Mouse (Mus musculus): ENCODE data around the gene Arxes2. TPM values are rescaled to one million over a fixed set of nuclear protein-coding genes. Genes with fewer than 3 reads are reported as not detected.
A peak's percentile ranks its signal among the peaks of the same experiment; 100 is the strongest.
"Not testable (repeated sequence)": the region's sequence is repeated elsewhere in the genome, so short reads cannot be mapped to it uniquely, and the experiment has no call there.

Gene Arxes2
- polyA plus RNA-seq, 1 experiment from 2014 or later, result 292 TPM

DNA sequence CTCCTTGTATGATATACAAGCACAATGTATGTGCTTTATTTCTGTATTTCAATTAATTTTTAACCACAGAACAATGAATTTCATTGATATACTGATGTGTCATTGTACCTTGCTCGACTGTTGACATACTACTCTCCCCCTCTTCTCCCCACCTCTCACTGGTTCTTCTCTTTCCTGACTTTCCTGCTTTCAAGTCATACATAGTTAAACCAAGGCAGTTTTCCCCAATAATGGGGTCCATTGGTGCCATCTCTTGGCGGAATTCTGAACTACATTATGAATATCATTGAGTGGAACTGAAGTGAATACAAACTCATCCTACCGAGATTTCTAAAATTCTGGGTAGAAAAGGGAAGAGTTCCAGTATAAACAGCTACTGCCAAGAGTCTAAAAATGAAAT, 30.0 kb upstream of the Arxes2 start:
- no peak overlapping the region for H3K27ac ChIP-seq (ENCODE audit: low read depth, low read length)
- 10% methylated on average over 3 of the region's 3 CpGs for WGBS
- H3K4me3 ChIP-seq (ENCODE audit: low read depth, low read length), result no peak overlapping the region
- peak; percentile 79; the same call in 1 of the 2 replicates for ATAC-seq (ENCODE audit: low read depth)
- no peaks in the 10 kb centered on the region for H3K27me3 ChIP-seq (ENCODE audit: control insufficient read depth, insufficient read depth, low read length)
- no peak overlapping the region for H3K4me2 ChIP-seq (ENCODE audit: low read depth, low read length)
- no peak overlapping the region for H3K9ac ChIP-seq (replicated peaks; ENCODE audit: low read depth, low read length)
- H3K4me1 ChIP-seq (ENCODE audit: control insufficient read depth, insufficient read depth, low read length), result no peaks in the 10 kb centered on the region
- no peaks in the 10 kb centered on the region for H3K36me3 ChIP-seq (ENCODE audit: control insufficient read depth, insufficient read depth, low read length)
- no peaks in the 10 kb centered on the region for H3K9me3 ChIP-seq (ENCODE audit: control insufficient read depth, low read length)

GRCm38 (mm10) chrX:135973597-135974423, 19.8 kb upstream of the Arxes2 start:
- no peaks in the 10 kb centered on the region for H3K4me1 ChIP-seq (ENCODE audit: control insufficient read depth, insufficient read depth, low read length)
- no peak for ATAC-seq (ENCODE audit: low read depth)
- 67% methylated on average over 10 of the region's 10 CpGs for WGBS

DNA sequence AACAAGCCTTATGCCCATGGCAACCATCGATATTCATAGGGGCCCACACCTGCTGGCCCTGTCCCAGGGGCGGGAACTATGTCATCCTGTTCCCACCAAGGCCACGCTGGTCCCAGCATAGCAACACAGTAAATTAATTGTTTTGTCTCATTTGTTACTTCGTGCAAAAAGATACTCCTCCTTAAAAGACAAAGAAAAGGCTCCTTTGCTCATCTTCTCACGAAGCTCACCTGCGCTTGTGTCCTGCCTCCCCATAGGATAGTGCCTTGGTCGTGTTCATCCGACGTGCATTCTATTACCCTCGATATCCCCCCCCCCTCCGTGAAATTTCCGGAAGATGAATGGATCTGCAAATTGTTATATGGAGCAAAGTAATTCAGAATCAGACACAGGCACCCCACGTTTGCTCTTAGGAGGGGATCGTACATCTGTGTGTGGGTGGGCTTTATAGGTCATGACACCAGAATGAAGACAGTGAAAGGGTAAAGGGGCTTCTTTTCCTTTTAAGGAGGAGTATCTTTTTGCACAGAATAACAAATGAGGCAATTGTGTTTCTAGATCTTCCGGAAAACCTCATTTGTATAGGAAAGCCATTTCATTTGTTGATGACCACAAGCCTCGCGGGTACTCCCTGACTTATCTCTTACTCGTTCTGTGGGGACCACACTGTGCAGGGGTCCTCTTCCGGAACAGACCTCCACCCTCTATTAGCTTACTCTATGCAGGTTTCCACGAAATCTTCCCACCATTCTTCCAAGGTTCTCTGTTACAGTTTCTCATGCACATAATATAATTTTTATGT, 19.0 kb upstream of the Arxes2 start:
- H3K9ac ChIP-seq (replicated peaks; ENCODE audit: low read depth, low read length), result no peak overlapping the region
- no peak overlapping the region for H3K4me3 ChIP-seq (ENCODE audit: low read depth, low read length)
- H3K9me3 ChIP-seq (ENCODE audit: control insufficient read depth, low read length), result no peaks in the 10 kb centered on the region
- no peaks in the 10 kb centered on the region for H3K27me3 ChIP-seq (ENCODE audit: control insufficient read depth, insufficient read depth, low read length)
- H3K4me2 ChIP-seq (ENCODE audit: low read depth, low read length), result peak overlapping the region; percentile 23; the same call in 1 of the 2 replicates
- no peaks in the 10 kb centered on the region for H3K4me1 ChIP-seq (ENCODE audit: control insufficient read depth, insufficient read depth, low read length)
- ATAC-seq (ENCODE audit: low read depth), result peak; percentile 82
- WGBS, result 53% methylated on average over 20 of the region's 20 CpGs
- H3K36me3 ChIP-seq (ENCODE audit: control insufficient read depth, insufficient read depth, low read length), result no peaks in the 10 kb centered on the region
- H3K27ac ChIP-seq (ENCODE audit: low read depth, low read length), result no peak overlapping the region

More at GRCm38 (mm10) chrX:135973597-135974423, 19.8 kb upstream of the Arxes2 start:
- H3K9me3 ChIP-seq (ENCODE audit: control insufficient read depth, low read length), result no peaks in the 10 kb centered on the region
- no peak overlapping the region for H3K4me3 ChIP-seq (ENCODE audit: low read depth, low read length)
- no peaks in the 10 kb centered on the region for H3K27me3 ChIP-seq (ENCODE audit: control insufficient read depth, insufficient read depth, low read length)
- H3K4me2 ChIP-seq (ENCODE audit: low read depth, low read length), result no peak overlapping the region
- H3K9ac ChIP-seq (replicated peaks; ENCODE audit: low read depth, low read length), result no peak overlapping the region
- H3K36me3 ChIP-seq (ENCODE audit: control insufficient read depth, insufficient read depth, low read length), result no peaks in the 10 kb centered on the region
- no peak overlapping the region for H3K27ac ChIP-seq (ENCODE audit: low read depth, low read length)

DNA sequence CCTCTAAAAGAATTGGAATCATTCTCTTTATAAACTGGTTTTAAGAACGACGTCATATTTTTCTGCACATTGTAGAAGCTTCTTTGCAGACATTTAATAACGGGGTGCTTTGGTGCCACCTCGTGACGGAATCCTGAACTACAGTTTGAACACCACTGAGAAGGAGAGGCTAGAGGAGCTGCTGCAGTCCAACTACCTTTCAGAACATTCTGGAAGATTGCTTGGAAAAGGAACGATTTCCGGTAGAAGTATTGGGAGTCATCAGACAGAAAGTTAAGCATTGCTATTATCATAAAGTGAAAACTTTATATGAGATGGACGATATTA, 18.4 kb upstream of the Arxes2 start:
- H3K4me2 ChIP-seq (ENCODE audit: low read depth, low read length), result peak overlapping the region; percentile 23; the same call in 1 of the 2 replicates
- no peaks in the 10 kb centered on the region for H3K27me3 ChIP-seq (ENCODE audit: control insufficient read depth, insufficient read depth, low read length)
- no peaks in the 10 kb centered on the region for H3K4me1 ChIP-seq (ENCODE audit: control insufficient read depth, insufficient read depth, low read length)
- H3K9ac ChIP-seq (replicated peaks; ENCODE audit: low read depth, low read length), result no peak overlapping the region
- H3K9me3 ChIP-seq (ENCODE audit: control insufficient read depth, low read length), result no peaks in the 10 kb centered on the region
- no peaks in the 10 kb centered on the region for H3K36me3 ChIP-seq (ENCODE audit: control insufficient read depth, insufficient read depth, low read length)
- no peak overlapping the region for H3K4me3 ChIP-seq (ENCODE audit: low read depth, low read length)
- peak; percentile 77; the same call in 1 of the 2 replicates for ATAC-seq (ENCODE audit: low read depth)
- 19% methylated on average over 8 of the region's 8 CpGs for WGBS
- H3K27ac ChIP-seq (ENCODE audit: low read depth, low read length), result no peak overlapping the region

- ATAC-seq (ENCODE audit: low read depth), result no peak
- Histone ChIP-seq H3K27me3 (ENCODE audit: control insufficient read depth, insufficient read depth, low read length) (no peaks in the 10 kb centered on the region), H3K9ac (replicated peaks; ENCODE audit: low read depth, low read length) (no peak overlapping the region), H3K27ac (ENCODE audit: low read depth, low read length) (no peak overlapping the region; the same call in 1 of the 2 replicates), H3K36me3 (ENCODE audit: control insufficient read depth, insufficient read depth, low read length) (no peaks in the 10 kb centered on the region), H3K4me2 (ENCODE audit: low read depth, low read length) (no peak overlapping the region), H3K4me1 (ENCODE audit: control insufficient read depth, insufficient read depth, low read length) (no peaks in the 10 kb centered on the region), H3K4me3 (ENCODE audit: low read depth, low read length) (no peak overlapping the region), H3K9me3 (ENCODE audit: control insufficient read depth, low read length) (no peaks in the 10 kb centered on the region)
- 54% methylated on average over 6 of the region's 6 CpGs for WGBS
Measured at GRCm38 (mm10) chrX:135984539-135985260, 8.9 kb upstream of the Arxes2 start.

GRCm38 (mm10) chrX:135986267-135986666, 7.4 kb upstream of the Arxes2 start:
- Histone ChIP-seq H3K36me3 (ENCODE audit: control insufficient read depth, insufficient read depth, low read length) (no peaks in the 10 kb centered on the region), H3K4me3 (ENCODE audit: low read depth, low read length) (no peak overlapping the region), H3K27me3 (ENCODE audit: control insufficient read depth, insufficient read depth, low read length) (no peaks in the 10 kb centered on the region), H3K4me1 (ENCODE audit: control insufficient read depth, insufficient read depth, low read length) (no peaks in the 10 kb centered on the region), H3K9me3 (ENCODE audit: control insufficient read depth, low read length) (no peaks in the 10 kb centered on the region), H3K4me2 (ENCODE audit: low read depth, low read length) (no peak overlapping the region), H3K9ac (replicated peaks; ENCODE audit: low read depth, low read length) (no peak overlapping the region), H3K27ac (ENCODE audit: low read depth, low read length) (no peak overlapping the region)
- WGBS, result 96% methylated on average over 3 of the region's 3 CpGs
- ATAC-seq (ENCODE audit: low read depth), result no peak

DNA sequence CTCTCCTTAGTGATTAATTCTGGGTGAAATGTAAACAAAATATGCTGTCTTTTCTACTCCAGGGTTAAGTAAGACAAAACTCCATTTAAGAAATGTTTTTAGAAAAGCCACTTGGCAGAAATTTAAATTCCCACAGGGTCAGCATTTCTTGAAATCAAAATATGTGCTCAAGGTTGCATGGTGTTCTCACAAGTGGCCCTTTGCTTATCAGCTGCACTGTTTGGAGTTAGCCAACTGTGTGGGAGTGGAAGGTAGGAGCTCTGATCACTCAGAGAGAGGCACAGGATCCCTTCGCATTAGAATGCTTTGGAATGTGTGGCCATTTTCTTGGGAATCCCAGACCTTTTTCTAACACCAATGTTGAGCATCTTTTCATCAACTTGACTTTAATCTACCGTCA, 3.0 kb upstream of the Arxes2 start:
- H3K9ac ChIP-seq (replicated peaks; ENCODE audit: low read depth, low read length), result no peak overlapping the region
- H3K9me3 ChIP-seq (ENCODE audit: control insufficient read depth, low read length), result no peaks in the 10 kb centered on the region
- no peaks in the 10 kb centered on the region for H3K4me1 ChIP-seq (ENCODE audit: control insufficient read depth, insufficient read depth, low read length)
- WGBS, result 82% methylated on average over 2 of the region's 2 CpGs
- H3K4me3 ChIP-seq (ENCODE audit: low read depth, low read length), result no peak overlapping the region
- no peak overlapping the region for H3K4me2 ChIP-seq (ENCODE audit: low read depth, low read length)
- no peak overlapping the region for H3K27ac ChIP-seq (ENCODE audit: low read depth, low read length)
- H3K27me3 ChIP-seq (ENCODE audit: control insufficient read depth, insufficient read depth, low read length), result no peaks in the 10 kb centered on the region
- ATAC-seq (ENCODE audit: low read depth), result no peak
- no peaks in the 10 kb centered on the region for H3K36me3 ChIP-seq (ENCODE audit: control insufficient read depth, insufficient read depth, low read length)

- not testable (repeated sequence) for H3K9ac ChIP-seq (replicated peaks; ENCODE audit: low read depth, low read length); H3K4me3 ChIP-seq (ENCODE audit: low read depth, low read length); H3K27ac ChIP-seq (ENCODE audit: low read depth, low read length); H3K36me3 ChIP-seq (ENCODE audit: control insufficient read depth, insufficient read depth, low read length); H3K9me3 ChIP-seq (ENCODE audit: control insufficient read depth, low read length); H3K4me1 ChIP-seq (ENCODE audit: control insufficient read depth, insufficient read depth, low read length); H3K27me3 ChIP-seq (ENCODE audit: control insufficient read depth, insufficient read depth, low read length)
- 39% methylated on average over 2 of the region's 3 CpGs for WGBS
- H3K4me2 ChIP-seq (ENCODE audit: low read depth, low read length), result 0 out of 2 replicates have a peak overlapping the region, but pooled peaks have one; percentile 11
- ATAC-seq (ENCODE audit: low read depth), result peak; percentile 95
Measured at GRCm38 (mm10) chrX:135993192-135993594, 431 bp upstream of the Arxes2 start.

Data from neural tube, embryonic 14.5 days (tissue).